Mouse (Mus musculus): ENCODE measurements around the gene Tinf2. TPM values are rescaled to one million over a fixed set of nuclear protein-coding genes. Genes with fewer than 3 reads are reported as not detected.

Gene Tinf2
- polyA plus RNA-seq, 1 experiment from 2014 or later = 43.1 TPM

GRCm38 (mm10) chr14:55719737-55720136 is 38.1 kb upstream of the Tinf2 start:
- Histone ChIP-seq H3K9ac (0 out of 2 replicates have a peak overlapping the region, but pooled peaks have one; percentile 18), H3K27ac (no peak overlapping the region), H3K9me3 (replicated peaks) (no peaks in the 10 kb centered on the region), H3K27me3 (no peaks in the 10 kb centered on the region; the same call in 1 of the 2 replicates), H3K4me2 (replicated peaks) (no peak overlapping the region), H3K4me3 (no peak overlapping the region), H3K4me1 (0 out of 2 replicates have a peak, but pooled peaks cover 13% of the 10 kb centered on the region), H3K36me3 (peaks cover 36% of the 10 kb centered on the region)
- WGBS = 92% methylated on average over 6 of the region's 6 CpGs
- no peak for ATAC-seq (ENCODE audit: low FRiP score)

GRCm38 (mm10) chr14:55716884-55717283 is 35.3 kb upstream of the Tinf2 start:
- Histone ChIP-seq H3K4me2 (replicated peaks) (no peak overlapping the region), H3K4me1 (0 out of 2 replicates have a peak, but pooled peaks cover 9% of the 10 kb centered on the region), H3K27ac (no peak overlapping the region), H3K4me3 (no peak overlapping the region), H3K36me3 (peaks cover 36% of the 10 kb centered on the region), H3K9me3 (replicated peaks) (no peaks in the 10 kb centered on the region), H3K9ac (no peak overlapping the region), H3K27me3 (peaks cover 24% of the 10 kb centered on the region)
- no peak for ATAC-seq (ENCODE audit: low FRiP score)
- WGBS = 79% methylated on average over 8 of the region's 8 CpGs

GRCm38 (mm10) chr14:55716271-55716670 is 34.7 kb upstream of the Tinf2 start:
- 95% methylated on average over 6 of the region's 6 CpGs for WGBS
- 0 out of 2 replicates have a peak, but pooled peaks cover 7% of the 10 kb centered on the region for H3K4me1 ChIP-seq

DNA sequence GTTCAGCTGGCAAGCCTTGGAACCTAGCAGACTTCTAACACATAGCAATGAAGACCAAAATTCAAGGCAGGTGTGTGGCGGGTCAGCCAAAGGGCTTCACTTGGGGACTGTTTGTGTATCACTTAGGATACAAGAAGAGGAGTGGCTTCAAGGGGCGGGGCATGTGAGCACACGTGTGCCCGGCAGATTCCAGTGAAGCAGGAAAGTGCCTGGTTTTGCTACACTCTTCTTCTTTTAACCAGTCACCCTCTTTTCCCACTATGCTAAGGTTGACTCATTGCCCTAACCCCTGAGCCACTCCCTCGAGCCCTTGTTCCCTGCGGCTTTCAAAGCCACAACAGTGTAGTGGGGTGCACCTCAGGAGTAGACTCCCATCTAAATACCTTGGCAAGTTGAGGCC is 33.3 kb upstream of the Tinf2 start:
- Histone ChIP-seq H3K9me3 (replicated peaks) (no peaks in the 10 kb centered on the region), H3K4me3 (no peak overlapping the region), H3K27ac (no peak overlapping the region), H3K9ac (no peak overlapping the region), H3K4me1 (no peaks in the 10 kb centered on the region), H3K4me2 (replicated peaks) (no peak overlapping the region), H3K36me3 (peaks cover 33% of the 10 kb centered on the region), H3K27me3 (peaks cover 28% of the 10 kb centered on the region)
- no peak for ATAC-seq (ENCODE audit: low FRiP score)
- WGBS = 44% methylated on average over 6 of the region's 6 CpGs

More at GRCm38 (mm10) chr14:55716271-55716670, 34.7 kb upstream of the Tinf2 start:
- H3K36me3 ChIP-seq = peaks cover 36% of the 10 kb centered on the region
- H3K4me2 ChIP-seq (replicated peaks) = no peak overlapping the region
- H3K27me3 ChIP-seq = peaks cover 28% of the 10 kb centered on the region
- H3K4me3 ChIP-seq = no peak overlapping the region
- ATAC-seq (ENCODE audit: low FRiP score) = no peak
- H3K9me3 ChIP-seq (replicated peaks) = no peaks in the 10 kb centered on the region
- no peak overlapping the region for H3K27ac ChIP-seq
- H3K9ac ChIP-seq = no peak overlapping the region

DNA sequence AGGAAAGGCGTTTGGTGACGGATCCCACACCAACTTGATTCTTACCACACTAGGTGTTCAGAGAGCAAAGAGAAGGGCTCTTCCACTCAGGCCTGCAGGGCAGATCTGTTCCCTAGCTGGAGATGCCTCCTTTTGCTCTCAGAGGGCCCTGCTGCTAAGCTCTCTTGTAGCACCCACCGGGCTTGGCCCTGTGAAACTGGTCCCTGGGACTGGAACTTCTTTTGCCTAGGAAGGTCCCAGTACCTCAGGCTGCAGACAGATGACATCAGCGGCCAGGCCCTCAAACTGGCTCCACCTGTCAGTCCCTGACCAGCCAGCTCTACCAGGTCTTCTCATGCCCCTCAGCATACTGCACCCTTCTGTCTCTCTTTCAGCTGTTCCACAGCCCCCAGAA is 32.1 kb upstream of the Tinf2 start, which contains the start of gene Tgm1:
Tgm1 (minus strand) TSS at position 198 of the 394 bp plus-strand sequence.
- Histone ChIP-seq H3K27ac (no peak within 1 kb of the TSS), H3K4me1 (no peaks in the 10 kb centered on the region), H3K9ac (no peak within 1 kb of the TSS), H3K36me3 (peaks cover 26% of the 10 kb centered on the region), H3K9me3 (replicated peaks) (no peaks in the 10 kb centered on the region), H3K27me3 (peaks cover 28% of the 10 kb centered on the region), H3K4me3 (no peak within 1 kb of the TSS), H3K4me2 (replicated peaks) (0 out of 2 replicates have a peak within 1 kb of the TSS, but pooled peaks have one; percentile 3)
- ATAC-seq (ENCODE audit: low FRiP score) = no peak
- WGBS = 26% methylated on average over 4 of the region's 4 CpGs

- 14% methylated on average over 24 of the region's 25 CpGs for WGBS
- Histone ChIP-seq H3K9ac (no peak overlapping the region), H3K4me2 (replicated peaks) (0 out of 2 replicates have a peak overlapping the region, but pooled peaks have one; percentile 3), H3K27me3 (peaks cover 28% of the 10 kb centered on the region), H3K27ac (no peak overlapping the region), H3K4me3 (no peak overlapping the region), H3K4me1 (no peaks in the 10 kb centered on the region), H3K9me3 (replicated peaks) (no peaks in the 10 kb centered on the region), H3K36me3 (peaks cover 21% of the 10 kb centered on the region)
- no peak for ATAC-seq (ENCODE audit: low FRiP score)
Observed at GRCm38 (mm10) chr14:55713007-55713728, 31.5 kb upstream of the Tinf2 start.

GRCm38 (mm10) chr14:55711786-55712185 is 30.2 kb upstream of the Tinf2 start:
- H3K27me3 ChIP-seq = peaks cover 28% of the 10 kb centered on the region
- H3K36me3 ChIP-seq = peaks cover 8% of the 10 kb centered on the region; the same call in 1 of the 2 replicates
- H3K9ac ChIP-seq = no peak overlapping the region
- no peak overlapping the region for H3K4me2 ChIP-seq (replicated peaks)
- H3K9me3 ChIP-seq (replicated peaks) = no peaks in the 10 kb centered on the region
- no peak for ATAC-seq (ENCODE audit: low FRiP score)
- no peaks in the 10 kb centered on the region for H3K4me1 ChIP-seq
- H3K4me3 ChIP-seq = no peak overlapping the region
- 86% methylated on average over 7 of the region's 7 CpGs for WGBS
- no peak overlapping the region for H3K27ac ChIP-seq

- Histone ChIP-seq H3K4me3 (no peak overlapping the region), H3K27me3 (peaks cover 28% of the 10 kb centered on the region), H3K36me3 (no peaks in the 10 kb centered on the region), H3K9ac (no peak overlapping the region), H3K4me1 (no peaks in the 10 kb centered on the region), H3K9me3 (replicated peaks) (no peaks in the 10 kb centered on the region), H3K4me2 (replicated peaks) (no peak overlapping the region), H3K27ac (no peak overlapping the region)
- ATAC-seq (ENCODE audit: low FRiP score) = no peak
- WGBS = 81% methylated on average over 4 of the region's 4 CpGs
Observed at GRCm38 (mm10) chr14:55709509-55709908, 27.9 kb upstream of the Tinf2 start.

DNA sequence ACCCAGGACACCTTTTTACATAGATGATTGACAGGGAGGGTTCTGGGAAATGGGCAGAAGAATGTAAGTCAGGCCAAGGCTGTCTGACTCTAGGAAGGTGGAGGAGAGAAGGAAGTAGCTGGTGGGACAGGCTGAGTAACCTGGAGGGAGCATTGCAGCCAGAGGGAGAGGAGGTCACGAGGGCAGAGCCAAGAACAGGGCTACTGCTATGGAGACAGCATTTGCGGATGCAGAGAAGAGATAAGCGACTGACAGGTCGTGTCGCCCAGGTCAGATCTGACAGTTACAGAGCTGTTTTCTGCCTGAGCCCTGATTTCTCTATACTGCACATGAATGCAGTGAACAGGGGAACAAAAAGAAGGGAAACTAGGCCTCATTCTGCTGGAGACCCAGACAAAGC is 25.8 kb upstream of the Tinf2 start:
- Histone ChIP-seq H3K4me2 (replicated peaks) (no peak overlapping the region), H3K9ac (no peak overlapping the region), H3K9me3 (replicated peaks) (no peaks in the 10 kb centered on the region), H3K4me3 (no peak overlapping the region), H3K4me1 (no peaks in the 10 kb centered on the region), H3K36me3 (no peaks in the 10 kb centered on the region), H3K27ac (no peak overlapping the region), H3K27me3 (peaks cover 10% of the 10 kb centered on the region)
- no peak for ATAC-seq (ENCODE audit: low FRiP score)
- 73% methylated on average over 5 of the region's 5 CpGs for WGBS

DNA sequence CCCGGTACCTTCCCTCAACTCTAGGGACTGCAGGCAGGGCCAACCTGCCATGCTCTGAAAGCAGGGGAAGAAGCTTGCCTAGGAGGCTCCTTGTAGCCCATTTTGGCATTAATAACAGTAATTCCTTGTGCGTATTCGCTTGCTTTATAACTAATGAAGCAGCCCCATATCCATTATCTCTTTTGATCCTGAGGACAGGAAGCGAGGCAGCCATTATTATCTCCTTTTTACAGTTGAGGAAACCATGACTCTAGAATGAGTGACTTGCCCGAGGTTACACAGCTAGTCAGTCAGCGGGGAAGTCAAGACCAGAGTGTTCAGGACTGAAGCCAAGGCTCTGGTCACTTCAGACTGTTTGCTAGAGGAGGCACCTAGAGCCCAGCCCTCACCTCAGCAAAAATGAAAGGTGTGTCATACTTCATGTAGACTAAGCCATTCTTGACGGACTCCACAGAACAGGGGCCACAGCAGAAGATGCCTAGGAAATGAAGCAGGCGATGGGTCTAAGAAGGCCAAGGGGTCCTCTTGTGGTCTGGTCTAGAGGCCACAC is 24.5 kb upstream of the Tinf2 start:
- ATAC-seq (ENCODE audit: low FRiP score) = no peak
- Histone ChIP-seq H3K9ac (no peak overlapping the region), H3K9me3 (replicated peaks) (no peaks in the 10 kb centered on the region), H3K27ac (no peak overlapping the region), H3K4me2 (replicated peaks) (no peak overlapping the region), H3K36me3 (no peaks in the 10 kb centered on the region), H3K4me3 (no peak overlapping the region), H3K27me3 (no peaks in the 10 kb centered on the region), H3K4me1 (no peaks in the 10 kb centered on the region)
- WGBS = 87% methylated on average over 8 of the region's 8 CpGs

- H3K27ac ChIP-seq = no peak overlapping the region
- H3K4me2 ChIP-seq (replicated peaks) = no peak overlapping the region
- H3K27me3 ChIP-seq = no peaks in the 10 kb centered on the region
- no peak for ATAC-seq (ENCODE audit: low FRiP score)
- no peaks in the 10 kb centered on the region for H3K9me3 ChIP-seq (replicated peaks)
- no peaks in the 10 kb centered on the region for H3K4me1 ChIP-seq
- no peak overlapping the region for H3K9ac ChIP-seq
- no peaks in the 10 kb centered on the region for H3K36me3 ChIP-seq
- 69% methylated on average over 6 of the region's 6 CpGs for WGBS
- no peak overlapping the region for H3K4me3 ChIP-seq
Observed at GRCm38 (mm10) chr14:55702761-55703160, 21.1 kb upstream of the Tinf2 start.

- H3K27ac ChIP-seq = no peak overlapping the region
- no peak overlapping the region for H3K4me2 ChIP-seq (replicated peaks)
- H3K27me3 ChIP-seq = no peaks in the 10 kb centered on the region
- H3K36me3 ChIP-seq = no peaks in the 10 kb centered on the region
- H3K4me1 ChIP-seq = no peaks in the 10 kb centered on the region
- no peak overlapping the region for H3K9ac ChIP-seq
- no peak for ATAC-seq (ENCODE audit: low FRiP score)
- no peak overlapping the region for H3K4me3 ChIP-seq
- H3K9me3 ChIP-seq (replicated peaks) = no peaks in the 10 kb centered on the region
- 69% methylated on average over 9 of the region's 9 CpGs for WGBS
Observed at GRCm38 (mm10) chr14:55701131-55701530, 19.5 kb upstream of the Tinf2 start.

GRCm38 (mm10) chr14:55697226-55697625 is 15.6 kb upstream of the Tinf2 start:
- Histone ChIP-seq H3K4me3 (no peak overlapping the region), H3K4me1 (no peaks in the 10 kb centered on the region), H3K9ac (no peak overlapping the region), H3K27ac (no peak overlapping the region), H3K36me3 (no peaks in the 10 kb centered on the region), H3K9me3 (replicated peaks) (no peaks in the 10 kb centered on the region), H3K4me2 (replicated peaks) (no peak overlapping the region), H3K27me3 (no peaks in the 10 kb centered on the region)
- no peak for ATAC-seq (ENCODE audit: low FRiP score)
- 89% methylated on average over 4 of the region's 4 CpGs for WGBS
